Mouse (Mus musculus) heart, embryonic 15.5 days (tissue): ENCODE measurements around the gene Macf1. TPM values are rescaled to one million over a fixed set of nuclear protein-coding genes. Genes with fewer than 3 reads are reported as not detected.

Experiments
- ATAC-seq: fragments of 200-750 bp; cut with Nextera tagmentation; replicated peaks from 2 replicates; pipeline ENCODE4 v1.8.0; 2017; ENCODE audit warnings: low read depth, moderate TSS enrichment; ENCODE audit not compliant: insufficient number of reproducible peaks, insufficient read depth, low FRiP score
- H3K27ac ChIP-seq: fragments of 300-500 bp; sonication (generic); 2 replicates; pipeline ENCODE4 v1.5.1; 2015; ENCODE audit warnings: mild to moderate bottlenecking, inconsistent platforms
- H3K27me3 ChIP-seq: fragments of 300-500 bp; sonication (generic); 2 replicates; pipeline ENCODE4 v1.6.1; 2015; ENCODE audit warnings: inconsistent platforms
- H3K36me3 ChIP-seq: fragments of 300-500 bp; sonication (generic); 2 replicates; pipeline ENCODE4 v1.6.1; 2015; ENCODE audit warnings: mild to moderate bottlenecking, inconsistent platforms
- H3K4me1 ChIP-seq: fragments of 300-500 bp; sonication (generic); replicated peaks from 2 replicates; pipeline ENCODE4 v1.6.1; 2015; ENCODE audit warnings: inconsistent platforms
- H3K4me2 ChIP-seq: fragments of 300-500 bp; sonication (generic); 2 replicates; pipeline ENCODE4 v1.6.1; 2015; ENCODE audit warnings: inconsistent platforms, mild to moderate bottlenecking, moderate library complexity
- H3K4me3 ChIP-seq: fragments of 300-500 bp; sonication (generic); 2 replicates; pipeline ENCODE4 v1.5.1; 2015; ENCODE audit warnings: mild to moderate bottlenecking, inconsistent platforms
- H3K9ac ChIP-seq: fragments of 300-500 bp; sonication (generic); 2 replicates; pipeline ENCODE4 v1.6.1; 2015; ENCODE audit warnings: mild to moderate bottlenecking, inconsistent platforms
- H3K9me3 ChIP-seq: fragments of 300-500 bp; sonication (generic); replicated peaks from 2 replicates; pipeline ENCODE4 v1.6.1; 2016; ENCODE audit warnings: inconsistent platforms
- WGBS: fragments of 180-500 bp; shearing (Covaris S2); methylation state at CpG from one replicate; pipeline ENCODE4 v1.1.7; 2015; ENCODE audit warnings: mixed read lengths; 5-methylcytosine and 5-hydroxymethylcytosine counted together
- polyA plus RNA-seq: library from polyadenylated mRNA; unstranded; fragments of >200 nt; fragmentation: Nextera tagmentation; extraction: Ambion mirVana; gene quantifications from 2 replicates; pipeline ENCODE4 v1.2.1, GENCODE M21; 2015

The Macf1 gene
- polyA plus RNA-seq, 1 experiment from 2014 or later = 51.0 TPM

GRCm38 (mm10) chr4:123692071-123692470 is 7.9 kb upstream of the Macf1 start:
- Histone ChIP-seq H3K9ac (no peak overlapping the region), H3K36me3 (no peaks in the 10 kb centered on the region), H3K27me3 (no peaks in the 10 kb centered on the region), H3K9me3 (no peaks in the 10 kb centered on the region), H3K4me3 (no peak overlapping the region), H3K27ac (no peak overlapping the region), H3K4me2 (no peak overlapping the region), H3K4me1 (0 out of 2 replicates have a peak, but pooled peaks cover 4% of the 10 kb centered on the region)
- ATAC-seq = no peak
- 79% methylated on average over 3 of the region's 3 CpGs for WGBS

GRCm38 (mm10) chr4:123690311-123690710 is 6.2 kb upstream of the Macf1 start:
- Histone ChIP-seq H3K9me3 (no peaks in the 10 kb centered on the region), H3K36me3 (no peaks in the 10 kb centered on the region), H3K4me1 (peaks cover 18% of the 10 kb centered on the region), H3K9ac (no peak overlapping the region), H3K4me2 (no peak overlapping the region), H3K4me3 (no peak overlapping the region), H3K27me3 (0 out of 2 replicates have a peak, but pooled peaks cover 3% of the 10 kb centered on the region), H3K27ac (no peak overlapping the region)
- no peak for ATAC-seq
- WGBS = 76% methylated on average over 10 of the region's 10 CpGs

- no peaks in the 10 kb centered on the region for H3K9me3 ChIP-seq
- 0% methylated on average over 41 of the region's 89 CpGs for WGBS
- H3K27me3 ChIP-seq = 0 out of 2 replicates have a peak, but pooled peaks cover 3% of the 10 kb centered on the region
- peak overlapping the region; percentile 85 for H3K9ac ChIP-seq
- H3K36me3 ChIP-seq = no peaks in the 10 kb centered on the region
- peak overlapping the region; percentile 69 for H3K27ac ChIP-seq
- peaks cover 18% of the 10 kb centered on the region for H3K4me1 ChIP-seq
- peak overlapping the region; percentile 90 for H3K4me3 ChIP-seq
- peak; percentile 58 for ATAC-seq
- H3K4me2 ChIP-seq = peak overlapping the region; percentile 100
These were observed 3.0 kb upstream of the Macf1 start for GRCm38 (mm10) chr4:123687025-123687781.

GRCm38 (mm10) chr4:123686368-123687024 is 2.3 kb upstream of the Macf1 start:
- no peaks in the 10 kb centered on the region for H3K9me3 ChIP-seq
- peak overlapping the region; percentile 90 for H3K4me3 ChIP-seq
- peak overlapping the region; percentile 100 for H3K4me2 ChIP-seq
- WGBS = 2% methylated on average over 55 of the region's 56 CpGs
- 0 out of 2 replicates have a peak, but pooled peaks have one; percentile 10 for ATAC-seq
- 0 out of 2 replicates have a peak, but pooled peaks cover 3% of the 10 kb centered on the region for H3K27me3 ChIP-seq
- no peaks in the 10 kb centered on the region for H3K36me3 ChIP-seq
- peaks cover 23% of the 10 kb centered on the region for H3K4me1 ChIP-seq
- H3K9ac ChIP-seq = peak overlapping the region; percentile 85
- H3K27ac ChIP-seq = peak overlapping the region; percentile 69

- H3K9ac ChIP-seq = no peak overlapping the region
These were observed 1.5 kb upstream of the Macf1 start for GRCm38 (mm10) chr4:123685506-123686242.

DNA sequence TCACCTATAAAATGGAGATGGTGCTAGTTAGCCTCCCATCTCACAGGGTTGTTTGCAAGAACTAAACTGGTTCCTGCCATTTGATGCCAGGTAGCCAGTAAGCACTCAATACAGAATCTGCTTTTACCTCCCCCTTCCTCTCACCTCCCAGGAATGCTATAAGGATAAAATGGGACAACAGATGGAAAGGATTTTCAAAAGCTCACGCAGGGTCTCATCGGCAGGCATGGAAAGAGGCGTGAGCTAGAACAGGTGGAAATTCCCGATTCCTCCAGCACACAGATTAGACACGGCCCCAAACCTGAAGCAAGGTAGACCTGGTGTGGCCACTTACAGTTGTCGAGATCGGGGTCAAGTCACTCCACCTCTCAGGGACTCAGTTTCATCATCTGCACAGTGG is 886 bp upstream of the Macf1 start:
- Histone ChIP-seq H3K4me1 (peaks cover 34% of the 10 kb centered on the region), H3K4me3 (no peak overlapping the region), H3K4me2 (no peak overlapping the region), H3K27ac (no peak overlapping the region), H3K27me3 (0 out of 2 replicates have a peak, but pooled peaks cover 3% of the 10 kb centered on the region), H3K9ac (no peak overlapping the region), H3K36me3 (no peaks in the 10 kb centered on the region), H3K9me3 (no peaks in the 10 kb centered on the region)
- 80% methylated on average over 7 of the region's 7 CpGs for WGBS
- ATAC-seq = no peak

More at GRCm38 (mm10) chr4:123685506-123686242, 1.5 kb upstream of the Macf1 start:
- H3K27me3 ChIP-seq = 0 out of 2 replicates have a peak, but pooled peaks cover 3% of the 10 kb centered on the region
- 50% methylated on average over 8 of the region's 8 CpGs for WGBS
- peak overlapping the region; percentile 100 for H3K4me2 ChIP-seq
- H3K4me3 ChIP-seq = peak overlapping the region; percentile 90
- ATAC-seq = no peak
- peaks cover 31% of the 10 kb centered on the region for H3K4me1 ChIP-seq
- no peak overlapping the region for H3K27ac ChIP-seq
- no peaks in the 10 kb centered on the region for H3K36me3 ChIP-seq
- no peaks in the 10 kb centered on the region for H3K9me3 ChIP-seq

- Histone ChIP-seq H3K36me3 (no peaks in the 10 kb centered on the region), H3K9me3 (no peaks in the 10 kb centered on the region), H3K4me2 (no peak overlapping the region), H3K4me1 (peaks cover 33% of the 10 kb centered on the region), H3K9ac (no peak overlapping the region), H3K27ac (no peak overlapping the region), H3K27me3 (0 out of 2 replicates have a peak, but pooled peaks cover 3% of the 10 kb centered on the region), H3K4me3 (no peak overlapping the region)
- no peak for ATAC-seq
- WGBS = 76% methylated on average over 8 of the region's 8 CpGs
These were observed 1.9 kb downstream of the Macf1 start for GRCm38 (mm10) chr4:123682291-123682690.

DNA sequence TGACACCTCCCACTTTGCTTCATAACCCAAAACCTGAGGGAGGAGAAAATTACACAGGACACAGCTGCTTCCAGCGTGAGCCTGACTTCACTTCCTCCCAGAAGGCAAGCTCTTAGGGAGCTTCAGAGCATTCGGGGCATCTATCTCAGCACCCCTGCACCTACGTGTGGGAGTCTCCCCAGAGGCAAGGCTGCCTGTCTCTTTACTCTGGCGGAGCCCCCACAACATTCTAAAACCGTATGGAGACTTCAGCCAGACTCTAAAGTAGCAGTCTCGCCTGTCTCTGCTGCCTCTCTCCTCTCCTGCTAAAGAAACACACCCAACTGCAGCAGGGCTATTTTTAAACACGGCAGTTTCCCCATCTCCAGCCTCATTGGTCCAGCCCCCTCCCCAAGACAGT is 3.2 kb downstream of the Macf1 start:
- Histone ChIP-seq H3K4me3 (no peak overlapping the region), H3K9ac (0 out of 2 replicates have a peak overlapping the region, but pooled peaks have one; percentile 30), H3K4me2 (peak overlapping the region; percentile 49), H3K4me1 (peaks cover 31% of the 10 kb centered on the region), H3K36me3 (no peaks in the 10 kb centered on the region), H3K27me3 (no peaks in the 10 kb centered on the region), H3K9me3 (no peaks in the 10 kb centered on the region), H3K27ac (peak overlapping the region; percentile 72)
- peak; percentile 32; the same call in 1 of the 2 replicates for ATAC-seq
- WGBS = 15% methylated on average over 7 of the region's 7 CpGs

GRCm38 (mm10) chr4:123677060-123677804 is 6.9 kb downstream of the Macf1 start:
- Histone ChIP-seq H3K36me3 (no peaks in the 10 kb centered on the region; the same call in 1 of the 2 replicates), H3K4me1 (peaks cover 25% of the 10 kb centered on the region), H3K9me3 (no peaks in the 10 kb centered on the region), H3K4me2 (no peak overlapping the region), H3K9ac (no peak overlapping the region), H3K27me3 (no peaks in the 10 kb centered on the region), H3K27ac (0 out of 2 replicates have a peak overlapping the region, but pooled peaks have one; percentile 51), H3K4me3 (no peak overlapping the region)
- WGBS = 50% methylated on average over 10 of the region's 10 CpGs
- no peak for ATAC-seq

DNA sequence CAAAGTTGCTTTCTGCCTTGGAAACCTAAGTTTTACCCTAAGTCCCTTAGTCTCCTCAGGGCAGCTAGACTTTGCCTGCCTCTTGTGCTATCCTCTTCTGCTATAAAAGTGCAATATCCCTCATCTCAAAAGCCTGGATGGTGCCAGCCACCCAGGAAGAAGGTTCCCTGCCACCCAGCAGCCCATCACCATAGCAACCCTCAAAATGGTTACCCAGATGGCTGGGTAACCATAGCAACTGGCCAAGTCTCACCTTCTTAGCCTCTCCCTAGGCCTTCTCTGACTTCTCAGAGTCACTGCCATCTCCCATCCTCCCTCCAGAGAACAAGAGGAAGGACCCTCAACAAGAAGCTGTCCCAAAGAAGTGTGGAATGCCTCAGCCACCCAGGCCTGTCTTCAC is 13.6 kb downstream of the Macf1 start:
- no peaks in the 10 kb centered on the region; the same call in 1 of the 2 replicates for H3K36me3 ChIP-seq

More for the DNA sequence above, 13.6 kb downstream of the Macf1 start:
- Histone ChIP-seq H3K27me3 (no peaks in the 10 kb centered on the region), H3K9me3 (no peaks in the 10 kb centered on the region), H3K9ac (no peak overlapping the region), H3K4me2 (no peak overlapping the region), H3K4me1 (peaks cover 17% of the 10 kb centered on the region), H3K27ac (no peak overlapping the region), H3K4me3 (no peak overlapping the region)
- no peak for ATAC-seq
